Mouse (Mus musculus) embryonic facial prominence, embryonic 14.5 days (tissue): ENCODE results near the gene Mob1a. TPM values are rescaled to one million over a fixed set of nuclear protein-coding genes. Genes with fewer than 3 reads are reported as not detected.

Experiments
- ATAC-seq: fragments of 200-750 bp; cut with Nextera tagmentation; 2 replicates; pipeline ENCODE4 v1.8.0; 2017; ENCODE audit warnings: low read depth, moderate number of reproducible peaks, moderate TSS enrichment
- DNase-seq: peaks from one replicate; pipeline ENCODE4 v3.0.0-alpha.2; 2015; ENCODE audit warnings: low spot score
- H3K27ac ChIP-seq: fragments of 300-500 bp; sonication (generic); replicated peaks from 2 replicates; pipeline ENCODE4 v1.5.1; 2014; ENCODE audit warnings: low read depth, mild to moderate bottlenecking, low read length, moderate library complexity
- H3K27me3 ChIP-seq: fragments of 300-500 bp; sonication (generic); replicated peaks from 2 replicates; pipeline ENCODE4 v1.6.1; 2014; ENCODE audit warnings: low read length; ENCODE audit not compliant: control insufficient read depth, insufficient read depth
- H3K36me3 ChIP-seq: fragments of 300-500 bp; sonication (generic); 2 replicates; pipeline ENCODE4 v1.6.1; 2014; ENCODE audit warnings: low read length, mixed read lengths; ENCODE audit not compliant: control insufficient read depth, insufficient read depth
- H3K4me1 ChIP-seq: fragments of 300-500 bp; sonication (generic); 2 replicates; pipeline ENCODE4 v1.6.1; 2014; ENCODE audit warnings: antibody characterized with exemption, low read length; ENCODE audit not compliant: control insufficient read depth, insufficient read depth
- H3K4me2 ChIP-seq: fragments of 300-500 bp; sonication (generic); 2 replicates; pipeline ENCODE4 v1.6.1; 2014; ENCODE audit warnings: low read depth, mild to moderate bottlenecking, low read length, moderate library complexity, mixed read lengths
- H3K4me3 ChIP-seq: fragments of 300-500 bp; sonication (generic); 2 replicates; pipeline ENCODE4 v1.5.1; 2014; ENCODE audit warnings: low read depth, mild to moderate bottlenecking, low read length
- H3K9ac ChIP-seq: fragments of 300-500 bp; sonication (generic); 2 replicates; pipeline ENCODE4 v1.6.1; 2014; ENCODE audit warnings: low read depth, mild to moderate bottlenecking, low read length, moderate library complexity, mixed read lengths
- H3K9me3 ChIP-seq: fragments of 300-500 bp; sonication (generic); 2 replicates; pipeline ENCODE4 v1.6.1; 2016; ENCODE audit warnings: low read length; ENCODE audit not compliant: control insufficient read depth
- WGBS: fragments of 180-500 bp; shearing (Covaris S2); extraction: QIAGEN DNeasy Blood & Tissue Kit; methylation state at CpG from one replicate; pipeline ENCODE4 v1.1.7; 2014; 5-methylcytosine and 5-hydroxymethylcytosine counted together
- polyA plus RNA-seq: library from polyadenylated mRNA; unstranded; fragments of >200 nt; fragmentation: Nextera tagmentation; extraction: Ambion mirVana; gene quantifications from 2 replicates; pipeline ENCODE4 v1.2.1, GENCODE M21; 2014

Gene Mob1a
- polyA plus RNA-seq, 1 experiment from 2014 or later: 80.7 TPM

- H3K4me3 ChIP-seq: peak within 1 kb of the TSS; percentile 94
- no peaks in the 10 kb centered on the region for H3K27me3 ChIP-seq
- ATAC-seq (peak; percentile 53), DNase-seq (no peak)
- peak within 1 kb of the TSS; percentile 92 for H3K9ac ChIP-seq
- peak within 1 kb of the TSS; percentile 88 for H3K4me2 ChIP-seq
- peaks cover 9% of the 10 kb centered on the region for H3K4me1 ChIP-seq
- peaks cover 14% of the 10 kb centered on the region for H3K36me3 ChIP-seq
- 24% methylated on average over 6 of the region's 6 CpGs for WGBS
- no peak within 1 kb of the TSS for H3K27ac ChIP-seq
- no peaks in the 10 kb centered on the region for H3K9me3 ChIP-seq
These were observed 23.1 kb downstream of the Mob1a start, which contains the start of gene Bola3 for GRCm38 (mm10) chr6:83348873-83349272. Gene Bola3, plus strand, starts transcription at chr6:83349147.

GRCm38 (mm10) chr6:83349274-83349958 is 23.6 kb downstream of the Mob1a start:
- peak overlapping the region; percentile 92 for H3K9ac ChIP-seq
- H3K4me3 ChIP-seq: peak overlapping the region; percentile 94
- H3K4me2 ChIP-seq: peak overlapping the region; percentile 88
- WGBS: 2% methylated on average over 10 of the region's 53 CpGs
- peaks cover 17% of the 10 kb centered on the region for H3K36me3 ChIP-seq
- H3K27me3 ChIP-seq: no peaks in the 10 kb centered on the region
- no peak overlapping the region for H3K27ac ChIP-seq
- no peaks in the 10 kb centered on the region for H3K9me3 ChIP-seq
- DNase-seq: peak; percentile 78
- peak; percentile 97 for ATAC-seq
- H3K4me1 ChIP-seq: peaks cover 9% of the 10 kb centered on the region

- 79% methylated on average over 7 of the region's 7 CpGs for WGBS
- H3K27me3 ChIP-seq: no peaks in the 10 kb centered on the region
- peak overlapping the region; percentile 88 for H3K4me2 ChIP-seq
- H3K9me3 ChIP-seq: no peaks in the 10 kb centered on the region
- peak overlapping the region; percentile 92 for H3K9ac ChIP-seq
- peak overlapping the region; percentile 94 for H3K4me3 ChIP-seq
- H3K4me1 ChIP-seq: peaks cover 9% of the 10 kb centered on the region
- no peak for DNase-seq
- no peak for ATAC-seq
- no peak overlapping the region for H3K27ac ChIP-seq
- peaks cover 23% of the 10 kb centered on the region for H3K36me3 ChIP-seq
These were observed 24.4 kb downstream of the Mob1a start for GRCm38 (mm10) chr6:83350172-83350571.

- H3K36me3 ChIP-seq: peaks cover 29% of the 10 kb centered on the region
- H3K4me3 ChIP-seq: no peak overlapping the region
- H3K4me2 ChIP-seq: no peak overlapping the region
- ATAC-seq (no peak), DNase-seq (no peak)
- no peaks in the 10 kb centered on the region for H3K27me3 ChIP-seq
- peaks cover 9% of the 10 kb centered on the region for H3K4me1 ChIP-seq
- no peaks in the 10 kb centered on the region for H3K9me3 ChIP-seq
- 83% methylated on average over 16 of the region's 16 CpGs for WGBS
- H3K9ac ChIP-seq: no peak overlapping the region
- H3K27ac ChIP-seq: no peak overlapping the region
These were observed 25.1 kb downstream of the Mob1a start for GRCm38 (mm10) chr6:83350851-83351405.

GRCm38 (mm10) chr6:83351490-83352160 is 25.8 kb downstream of the Mob1a start:
- ATAC-seq: no peak
- H3K4me1 ChIP-seq: peaks cover 9% of the 10 kb centered on the region
- no peaks in the 10 kb centered on the region for H3K27me3 ChIP-seq
- DNase-seq: no peak
- H3K27ac ChIP-seq: no peak overlapping the region
- H3K36me3 ChIP-seq: peaks cover 30% of the 10 kb centered on the region
- no peaks in the 10 kb centered on the region for H3K9me3 ChIP-seq
- H3K4me2 ChIP-seq: no peak overlapping the region
- 81% methylated on average over 7 of the region's 7 CpGs for WGBS
- H3K4me3 ChIP-seq: no peak overlapping the region
- H3K9ac ChIP-seq: no peak overlapping the region

GRCm38 (mm10) chr6:83352666-83353410 is 27.0 kb downstream of the Mob1a start:
- H3K36me3 ChIP-seq: peaks cover 34% of the 10 kb centered on the region
- H3K4me3 ChIP-seq: no peak overlapping the region
- WGBS: 93% methylated on average over 24 of the region's 24 CpGs
- no peaks in the 10 kb centered on the region for H3K27me3 ChIP-seq
- no peaks in the 10 kb centered on the region for H3K9me3 ChIP-seq
- no peak overlapping the region for H3K9ac ChIP-seq
- no peak for ATAC-seq
- no peak overlapping the region for H3K4me2 ChIP-seq
- peaks cover 9% of the 10 kb centered on the region for H3K4me1 ChIP-seq
- no peak overlapping the region for H3K27ac ChIP-seq
- DNase-seq: no peak

GRCm38 (mm10) chr6:83354856-83355781 is 29.3 kb downstream of the Mob1a start:
- no peaks in the 10 kb centered on the region for H3K27me3 ChIP-seq
- ATAC-seq (no peak), DNase-seq (no peak)
- no peaks in the 10 kb centered on the region for H3K9me3 ChIP-seq
- 78% methylated on average over 9 of the region's 9 CpGs for WGBS
- H3K4me2 ChIP-seq: no peak overlapping the region
- no peak overlapping the region for H3K4me3 ChIP-seq
- no peak overlapping the region for H3K9ac ChIP-seq
- H3K4me1 ChIP-seq: peaks cover 3% of the 10 kb centered on the region
- peaks cover 52% of the 10 kb centered on the region for H3K36me3 ChIP-seq
- no peak overlapping the region for H3K27ac ChIP-seq
